Mouse (Mus musculus) right cerebral cortex, postnatal 14 days (tissue): ENCODE measurements around the gene Gsc.
"Not testable (repeated sequence)": the region's sequence is repeated elsewhere in the genome, so short reads cannot be mapped to it uniquely, and the experiment has no call there.

Experiments
- DNase-seq: peaks from one replicate; pipeline ENCODE4 v3.0.0; 2022

Gene Gsc

DNA sequence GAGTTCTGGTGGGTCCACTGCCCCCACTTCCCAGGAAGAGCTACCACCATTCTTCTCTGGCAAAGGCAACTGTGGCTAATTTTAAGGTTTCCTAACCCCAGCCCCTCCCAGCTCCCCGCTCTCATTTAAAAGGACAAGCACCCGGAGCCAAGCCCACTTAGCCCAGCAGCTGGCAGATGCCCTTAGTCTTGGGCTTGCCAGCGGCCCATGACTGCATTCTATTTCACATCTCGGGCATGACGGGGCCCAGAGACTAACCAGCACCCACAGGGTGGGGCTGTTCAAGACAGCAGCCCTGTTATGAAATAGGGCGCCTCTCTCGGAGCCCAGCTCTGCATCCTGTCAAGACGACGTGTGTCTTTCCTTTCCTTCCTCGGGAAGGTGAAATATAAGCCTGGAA is 22.9 kb downstream of the Gsc start:
- no peak for DNase-seq

- peak; percentile 67 for DNase-seq
Measured at GRCm38 (mm10) chr12:104448099-104448498, 25.0 kb downstream of the Gsc start.

- not testable (repeated sequence) for DNase-seq
Measured at GRCm38 (mm10) chr12:104447056-104447455, 26.1 kb downstream of the Gsc start.

GRCm38 (mm10) chr12:104443716-104444115 is 29.4 kb downstream of the Gsc start:
- no peak for DNase-seq

GRCm38 (mm10) chr12:104440087-104440760 is 32.9 kb downstream of the Gsc start:
- DNase-seq, result peak; percentile 85

- no peak for DNase-seq
Measured at GRCm38 (mm10) chr12:104433951-104434735, 39.0 kb downstream of the Gsc start.

- DNase-seq, result no peak
Measured at GRCm38 (mm10) chr12:104433214-104433613, 39.9 kb downstream of the Gsc start.

DNA sequence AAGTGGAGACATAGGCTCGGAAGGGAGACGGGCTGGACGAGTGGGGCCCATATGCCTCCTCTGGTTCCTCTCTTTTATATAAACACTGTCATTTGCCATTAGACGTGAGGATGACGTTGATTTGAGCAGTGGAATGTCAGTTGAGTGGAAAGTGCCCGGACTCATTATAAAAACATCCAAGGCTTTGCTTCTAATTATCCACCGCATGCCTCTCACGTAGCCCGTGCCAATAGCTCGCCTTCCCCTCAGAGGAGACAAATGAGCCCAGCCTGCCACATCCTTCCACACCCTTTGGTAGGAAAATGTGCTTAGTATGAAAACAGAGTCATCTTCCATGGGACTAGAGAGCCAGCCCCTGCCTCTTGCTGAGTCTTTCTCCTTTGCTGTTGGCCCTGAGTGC is 41.8 kb downstream of the Gsc start:
- no peak for DNase-seq

DNA sequence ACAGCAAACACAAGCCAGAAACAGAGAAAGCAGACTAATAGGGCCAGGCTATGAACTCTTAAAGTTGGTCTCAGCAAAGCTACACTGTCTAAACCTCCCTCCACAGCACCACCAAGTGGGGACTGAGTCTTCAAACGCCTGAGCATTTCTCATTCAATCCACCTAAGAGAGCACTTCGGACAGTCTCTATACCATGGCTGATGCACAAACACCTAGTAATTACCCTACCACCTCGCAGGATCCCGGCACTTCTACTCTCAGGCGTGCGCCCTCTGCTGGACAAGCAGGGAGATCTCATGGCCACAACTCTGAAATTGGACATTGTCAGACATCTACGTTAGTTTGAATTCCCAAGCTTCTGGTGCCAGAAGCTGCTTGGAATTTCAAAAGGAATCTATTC is 46.2 kb downstream of the Gsc start:
- DNase-seq, result no peak

DNA sequence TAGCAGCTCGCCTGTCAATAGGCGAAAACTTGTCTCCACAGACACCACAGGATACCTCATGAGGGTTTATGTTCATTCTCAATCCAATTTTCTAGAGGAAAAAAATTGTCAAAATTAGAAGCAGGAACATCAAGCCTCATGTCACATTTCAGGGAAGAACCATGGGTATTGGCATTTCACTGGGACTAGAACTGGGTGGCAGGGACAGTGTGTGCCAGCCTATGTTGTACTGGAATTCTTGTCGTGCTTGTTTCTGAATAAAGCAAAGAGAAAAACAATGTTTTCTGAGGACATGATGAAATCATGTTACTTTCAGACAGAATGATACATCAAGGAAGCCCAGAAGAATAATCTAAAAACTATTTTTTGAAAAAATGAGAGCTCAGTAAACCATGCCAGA is 47.5 kb downstream of the Gsc start:
- DNase-seq, result no peak

- DNase-seq, result no peak
Measured at GRCm38 (mm10) chr12:104422615-104423392, 50.3 kb downstream of the Gsc start.
